ENCODE assay signal across 8 mouse cellular contexts in the genomic region with DNA sequence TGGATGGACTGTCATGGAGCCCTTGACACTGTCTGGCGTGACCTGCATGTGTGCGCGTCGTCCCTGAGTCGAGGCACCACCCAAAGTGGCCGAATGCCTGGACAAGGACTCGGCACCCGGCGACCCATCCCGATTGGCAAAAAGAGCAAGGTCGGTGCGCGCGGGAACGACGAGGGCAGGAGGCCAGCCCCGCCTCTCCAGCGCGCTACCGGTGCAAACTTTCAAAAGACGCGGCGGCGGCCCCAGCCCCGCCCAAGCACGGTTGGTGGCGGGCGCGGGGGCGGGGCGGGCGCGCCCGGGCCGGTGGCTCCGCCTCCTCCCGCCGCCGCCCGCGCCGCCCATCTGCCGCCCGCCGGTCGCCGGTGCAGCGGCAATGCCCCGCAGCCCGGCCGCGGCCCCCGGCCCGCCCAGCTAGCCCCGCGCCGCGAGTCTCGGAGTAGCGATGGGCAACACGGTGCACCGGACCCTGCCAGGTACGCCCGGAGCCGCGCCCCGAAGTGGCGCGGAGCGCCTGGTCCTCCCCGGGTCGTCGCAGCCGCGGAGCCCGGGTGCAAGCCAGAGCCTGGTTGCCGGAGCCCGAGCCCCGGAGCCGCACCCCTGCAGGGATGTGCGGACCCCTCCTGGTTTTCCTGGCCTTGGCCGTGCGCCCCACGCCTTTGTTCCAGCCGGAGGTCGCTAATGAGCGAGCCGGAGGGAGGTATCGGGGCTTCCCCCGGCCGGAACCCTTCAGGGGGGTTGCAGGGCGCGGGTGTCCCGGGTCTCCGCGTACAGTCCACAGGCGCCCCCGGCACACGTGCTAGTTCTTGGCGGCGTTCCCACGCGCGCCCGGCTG. TPM values are rescaled to one million over a fixed set of nuclear protein-coding genes. Genes with fewer than 3 reads are reported as not detected.
DNase-seq lines count a peak whose midpoint lies in the region; ATAC-seq lines count a peak whose summit lies in the region.

Gene Neurl1b, plus strand, starts transcription at position 307 of the 832 bp plus-strand sequence.

- H3K9me3 ChIP-seq in liver, embryonic 12.5 days (replicated peaks): no peaks in the 10 kb centered on the region

- WGBS in liver, embryonic 12.5 days (ENCODE audit: insufficient replicate concordance): under 1% methylated on average over 89 of the region's 105 CpGs

- peaks cover 92% of the 10 kb centered on the region for H3K27me3 ChIP-seq in liver, embryonic 12.5 days (replicated peaks)

- peak within 1 kb of the TSS; percentile 60 for H3K4me3 ChIP-seq in liver, embryonic 12.5 days

- no peaks in the 10 kb centered on the region for H3K36me3 ChIP-seq in liver, embryonic 12.5 days

- peak; percentile 43 to 50 for DNase-seq in B cell, adult 2 months
- peak; percentile 65 for DNase-seq in embryo, embryonic 11 days
- DNase-seq in heart, adult 8-10 months (ENCODE audit: low spot score): peak; percentile 38
- peak; percentile 48 to 65 for DNase-seq in kidney, adult 8-10 months
- peak; percentile 59 for DNase-seq in naive thymus-derived CD4-positive, alpha-beta T cell, adult 2 months (ENCODE audit: low read depth)
- DNase-seq in thymus, postnatal 0 days (ENCODE audit: low spot score): peak; percentile 63

- H3K27ac ChIP-seq in liver, embryonic 12.5 days: no peak within 1 kb of the TSS

- peak; percentile 23 for ATAC-seq in activated CD4-positive, CD25-positive, alpha-beta regulatory T cell, adult 4 months
- peak; percentile 37; the same call in 1 of the 2 replicates for ATAC-seq in liver, embryonic 12.5 days

- H3K4me2 ChIP-seq in liver, embryonic 12.5 days: peak within 1 kb of the TSS; percentile 92

- peak within 1 kb of the TSS; percentile 62 for H3K9ac ChIP-seq in liver, embryonic 12.5 days

- peaks cover 29% of the 10 kb centered on the region for H3K4me1 ChIP-seq in liver, embryonic 12.5 days

RNA-seq across cellular contexts. Expression of gene Neurl1b, which starts in this region (rescaled TPM):
- polyA plus RNA-seq in activated CD4-positive, CD25-positive, alpha-beta regulatory T cell, adult 4 months (2017; shearing (Covaris generic)): under 1 TPM; 0.33 to 0.57 TPM
- total RNA-seq in heart, adult 8-10 months (2022): 1 to 10 TPM; 3.6 to 5.1 (median 4.4) TPM
- 0.06 and 0.10 TPM in 2 replicates for polyA plus RNA-seq in liver, embryonic 12.5 days (2016; fragmentation: Nextera tagmentation; extraction: Ambion mirVana)
- polyA plus RNA-seq in thymus, postnatal 0 days (2015; fragmentation: Nextera tagmentation; extraction: Ambion mirVana): 0.39 and 1.3 TPM in 2 replicates

Comparison
In these comparisons a context has a peak if more than half of its experiments do, and no peak if none do; other contexts are left out.
1. Peak in ATAC-seq in activated CD4-positive, CD25-positive, alpha-beta regulatory T cell, adult 4 months; RNA of the gene not detected or under 1 TPM.
2. Peak in ATAC-seq, H3K4me3 ChIP-seq, H3K9ac ChIP-seq and H3K4me2 ChIP-seq in liver, embryonic 12.5 days; RNA of the gene not detected or under 1 TPM.